Mouse (Mus musculus): ENCODE measurements around the gene Plrg1. TPM values are rescaled to one million over a fixed set of nuclear protein-coding genes. Genes with fewer than 3 reads are reported as not detected.

Plrg1 gene
- polyA plus RNA-seq, 1 experiment = 30.1 TPM

GRCm38 (mm10) chr3:83020387-83020786 lies 34.9 kb upstream of the Plrg1 start:
- no peaks in the 10 kb centered on the region for H3K4me1 ChIP-seq (ENCODE audit: control insufficient read depth, insufficient read depth, low read length)
- no peak overlapping the region for H3K27ac ChIP-seq (ENCODE audit: control insufficient read depth, insufficient read depth, low read depth, low read length, poor library complexity)
- H3K4me3 ChIP-seq (replicated peaks; ENCODE audit: control insufficient read depth, low read depth, low read length) = no peak overlapping the region
- no peak for TF ChIP-seq CTCF (IDR thresholded peaks at IDR 0.05; ENCODE audit: control insufficient read depth, insufficient read depth, low read length)
- no peak for TF ChIP-seq POLR2A (IDR thresholded peaks at IDR 0.05; ENCODE audit: borderline replicate concordance, control insufficient read depth, low read depth, low read length)
- 82% methylated on average over 2 of the region's 2 CpGs for WGBS

DNA sequence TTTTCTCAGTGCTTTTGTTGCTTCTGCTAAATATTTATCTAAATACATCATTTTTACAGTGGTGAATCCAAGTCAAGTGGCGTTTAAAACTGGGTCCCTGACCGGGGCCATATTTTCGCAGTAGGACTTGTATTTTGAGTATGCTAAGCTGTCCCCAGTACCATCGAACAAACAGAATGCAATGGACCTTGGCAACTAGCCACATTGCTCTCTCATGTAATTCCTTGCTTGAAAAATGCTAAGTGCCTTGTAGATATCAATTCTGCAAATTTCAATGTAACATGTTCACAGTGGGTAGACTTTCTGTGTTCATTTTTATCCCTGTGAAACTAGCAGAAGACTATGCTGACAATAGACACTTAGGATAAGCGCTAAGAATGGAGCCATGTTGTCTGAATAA lies 34.1 kb upstream of the Plrg1 start:
- TF ChIP-seq CTCF (IDR thresholded peaks at IDR 0.05; ENCODE audit: control insufficient read depth, insufficient read depth, low read length) = no peak
- no peak for TF ChIP-seq POLR2A (IDR thresholded peaks at IDR 0.05; ENCODE audit: borderline replicate concordance, control insufficient read depth, low read depth, low read length)
- 86% methylated on average over 5 of the region's 5 CpGs for WGBS
- no peaks in the 10 kb centered on the region for H3K4me1 ChIP-seq (ENCODE audit: control insufficient read depth, insufficient read depth, low read length)
- no peak overlapping the region for H3K27ac ChIP-seq (ENCODE audit: control insufficient read depth, insufficient read depth, low read depth, low read length, poor library complexity)
- H3K4me3 ChIP-seq (replicated peaks; ENCODE audit: control insufficient read depth, low read depth, low read length) = no peak overlapping the region

GRCm38 (mm10) chr3:83025036-83025435 lies 30.3 kb upstream of the Plrg1 start:
- TF ChIP-seq POLR2A (IDR thresholded peaks at IDR 0.05; ENCODE audit: borderline replicate concordance, control insufficient read depth, low read depth, low read length) (no peak), CTCF (IDR thresholded peaks at IDR 0.05; ENCODE audit: control insufficient read depth, insufficient read depth, low read length) (no peak)
- no peak overlapping the region for H3K27ac ChIP-seq (ENCODE audit: control insufficient read depth, insufficient read depth, low read depth, low read length, poor library complexity)
- WGBS = 78% methylated on average over 6 of the region's 6 CpGs
- H3K4me3 ChIP-seq (replicated peaks; ENCODE audit: control insufficient read depth, low read depth, low read length) = no peak overlapping the region
- no peaks in the 10 kb centered on the region for H3K4me1 ChIP-seq (ENCODE audit: control insufficient read depth, insufficient read depth, low read length)

DNA sequence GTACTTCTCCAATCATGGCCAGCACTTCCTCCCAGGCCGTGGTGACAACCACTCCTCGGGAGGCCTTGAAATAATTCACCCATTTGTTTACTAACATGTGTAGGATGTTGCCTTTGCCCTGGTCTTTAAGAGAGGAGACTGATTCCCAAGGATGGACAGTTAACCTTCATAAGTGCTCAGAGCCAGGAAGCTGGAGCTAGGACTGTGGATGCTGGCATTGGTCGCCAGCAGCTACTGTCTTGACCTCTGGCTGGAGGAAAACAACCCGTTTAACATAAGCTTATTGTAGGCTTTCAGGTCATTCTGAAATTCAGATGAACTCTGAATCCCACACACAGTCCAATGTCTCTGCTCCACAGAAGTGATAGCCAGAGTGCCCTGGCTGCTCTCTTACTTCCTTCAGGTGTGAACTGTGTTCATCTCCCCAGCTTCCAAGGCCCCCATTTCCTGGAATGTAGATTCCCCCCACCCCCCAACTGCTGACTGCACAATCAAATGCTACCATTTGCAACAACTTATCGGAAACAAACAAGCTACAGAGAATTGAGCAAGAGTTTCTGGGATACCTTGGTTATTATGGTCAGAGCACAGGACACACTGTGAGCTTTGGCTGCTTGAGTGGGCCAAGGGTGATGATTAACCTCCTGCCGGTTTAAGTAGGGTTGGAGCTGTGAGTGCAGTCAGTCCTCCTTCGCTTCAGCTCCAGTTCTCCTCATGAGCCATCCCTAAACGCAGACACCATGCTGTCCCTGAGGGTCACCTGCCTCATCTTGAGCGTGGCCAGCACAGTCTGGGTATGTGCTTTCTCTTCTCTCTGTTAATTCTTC lies 29.6 kb upstream of the Plrg1 start, which contains the start of gene Fga:
Gene Fga, plus strand, starts transcription at position 602 of the 827 bp plus-strand sequence.
- Histone ChIP-seq H3K27ac (ENCODE audit: control insufficient read depth, insufficient read depth, low read depth, low read length, poor library complexity) (no peak within 1 kb of the TSS), H3K4me1 (ENCODE audit: control insufficient read depth, insufficient read depth, low read length) (no peaks in the 10 kb centered on the region), H3K4me3 (replicated peaks; ENCODE audit: control insufficient read depth, low read depth, low read length) (no peak within 1 kb of the TSS)
- TF ChIP-seq CTCF (IDR thresholded peaks at IDR 0.05; ENCODE audit: control insufficient read depth, insufficient read depth, low read length) = no peak
- no peak for TF ChIP-seq POLR2A (IDR thresholded peaks at IDR 0.05; ENCODE audit: borderline replicate concordance, control insufficient read depth, low read depth, low read length)
- 70% methylated on average over 9 of the region's 9 CpGs for WGBS

DNA sequence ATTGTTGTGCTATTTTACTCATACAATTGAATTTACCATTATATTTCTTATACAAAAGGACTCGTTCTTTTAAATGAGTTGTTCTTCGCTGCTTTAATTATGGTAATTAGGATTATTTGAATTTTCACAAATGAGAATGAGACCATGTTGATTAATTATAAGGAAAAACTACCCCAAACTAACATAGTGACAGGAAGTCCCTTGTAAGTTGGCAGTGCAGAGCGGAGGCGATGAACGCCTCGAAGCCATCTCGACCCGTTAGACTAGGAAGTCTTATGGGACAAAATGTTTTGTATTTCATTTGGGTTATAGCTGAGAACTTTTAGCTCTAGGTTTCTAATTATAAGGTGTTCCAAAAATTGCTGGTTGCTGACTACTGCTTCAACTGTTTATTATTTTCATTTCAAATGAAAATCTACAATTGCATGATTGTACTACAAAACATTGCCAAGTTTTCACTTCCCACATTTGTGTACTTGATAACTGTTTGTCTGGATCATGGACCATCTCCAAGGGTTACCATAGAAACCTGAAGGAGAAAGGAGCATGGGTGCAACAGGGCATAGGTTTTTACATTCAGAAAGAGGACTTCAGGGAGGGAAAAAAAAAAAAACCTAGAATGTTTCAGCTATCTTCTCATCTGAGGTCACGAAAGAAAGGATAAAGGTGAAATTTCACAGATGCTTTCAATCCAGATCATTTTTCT lies 27.6 kb upstream of the Plrg1 start:
- H3K4me3 ChIP-seq (replicated peaks; ENCODE audit: control insufficient read depth, low read depth, low read length) = no peak overlapping the region
- H3K27ac ChIP-seq (ENCODE audit: control insufficient read depth, insufficient read depth, low read depth, low read length, poor library complexity) = no peak overlapping the region
- no peaks in the 10 kb centered on the region for H3K4me1 ChIP-seq (ENCODE audit: control insufficient read depth, insufficient read depth, low read length)
- TF ChIP-seq CTCF (IDR thresholded peaks at IDR 0.05; ENCODE audit: control insufficient read depth, insufficient read depth, low read length) (no peak), POLR2A (IDR thresholded peaks at IDR 0.05; ENCODE audit: borderline replicate concordance, control insufficient read depth, low read depth, low read length) (no peak)
- WGBS = 87% methylated on average over 9 of the region's 9 CpGs

GRCm38 (mm10) chr3:83030331-83030730 lies 25.0 kb upstream of the Plrg1 start:
- Histone ChIP-seq H3K4me1 (ENCODE audit: control insufficient read depth, insufficient read depth, low read length) (no peaks in the 10 kb centered on the region), H3K27ac (ENCODE audit: control insufficient read depth, insufficient read depth, low read depth, low read length, poor library complexity) (no peak overlapping the region), H3K4me3 (replicated peaks; ENCODE audit: control insufficient read depth, low read depth, low read length) (no peak overlapping the region)
- WGBS = 73% methylated on average over 4 of the region's 4 CpGs
- TF ChIP-seq CTCF (IDR thresholded peaks at IDR 0.05; ENCODE audit: control insufficient read depth, insufficient read depth, low read length) = no peak
- TF ChIP-seq POLR2A (IDR thresholded peaks at IDR 0.05; ENCODE audit: borderline replicate concordance, control insufficient read depth, low read depth, low read length) = no peak

GRCm38 (mm10) chr3:83032746-83033308 lies 22.5 kb upstream of the Plrg1 start:
- Histone ChIP-seq H3K4me3 (replicated peaks; ENCODE audit: control insufficient read depth, low read depth, low read length) (no peak overlapping the region), H3K4me1 (ENCODE audit: control insufficient read depth, insufficient read depth, low read length) (no peaks in the 10 kb centered on the region), H3K27ac (ENCODE audit: control insufficient read depth, insufficient read depth, low read depth, low read length, poor library complexity) (no peak overlapping the region)
- TF ChIP-seq CTCF (IDR thresholded peaks at IDR 0.05; ENCODE audit: control insufficient read depth, insufficient read depth, low read length) (no peak), POLR2A (IDR thresholded peaks at IDR 0.05; ENCODE audit: borderline replicate concordance, control insufficient read depth, low read depth, low read length) (no peak)
- WGBS = 49% methylated on average over 13 of the region's 13 CpGs

GRCm38 (mm10) chr3:83033801-83034200 lies 21.5 kb upstream of the Plrg1 start:
- no peaks in the 10 kb centered on the region for H3K4me1 ChIP-seq (ENCODE audit: control insufficient read depth, insufficient read depth, low read length)
- H3K4me3 ChIP-seq (replicated peaks; ENCODE audit: control insufficient read depth, low read depth, low read length) = no peak overlapping the region
- no peak for TF ChIP-seq POLR2A (IDR thresholded peaks at IDR 0.05; ENCODE audit: borderline replicate concordance, control insufficient read depth, low read depth, low read length)
- no peak for TF ChIP-seq CTCF (IDR thresholded peaks at IDR 0.05; ENCODE audit: control insufficient read depth, insufficient read depth, low read length)
- no peak overlapping the region for H3K27ac ChIP-seq (ENCODE audit: control insufficient read depth, insufficient read depth, low read depth, low read length, poor library complexity)
- WGBS = 84% methylated on average over 8 of the region's 8 CpGs
